Mouse (Mus musculus) A20 (cell line): ENCODE measurements around the gene Ints1.

Experiments used
- DNase-seq: peaks from one replicate; pipeline ENCODE4 v3.0.0-alpha.2; 2011; ENCODE audit warnings: low read depth, low spot score

Ints1 gene

GRCm38 (mm10) chr5:139801231-139801630, 25.8 kb upstream of the Ints1 start:
- no peak for DNase-seq

GRCm38 (mm10) chr5:139799801-139800590, 24.5 kb upstream of the Ints1 start:
- no peak for DNase-seq

DNA sequence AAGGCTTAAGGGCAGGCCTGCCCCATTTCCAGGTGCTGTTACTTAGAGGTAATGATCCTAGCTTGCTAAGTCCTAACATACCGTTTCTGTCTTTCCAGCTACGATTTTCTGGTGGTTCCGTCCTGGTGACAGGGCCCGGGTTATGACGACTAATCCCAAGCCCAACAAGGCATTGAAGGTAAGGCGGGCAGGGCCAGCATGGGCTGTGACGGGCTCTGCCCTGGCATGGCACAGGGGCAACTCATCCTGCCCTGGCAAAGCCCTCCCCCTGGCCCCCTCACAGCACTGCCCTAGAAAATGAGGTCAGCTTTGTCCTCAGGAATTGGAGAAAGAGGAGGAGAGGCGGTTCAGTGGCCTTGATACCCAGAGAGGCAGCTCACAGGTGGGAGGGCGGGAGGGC, 23.6 kb upstream of the Ints1 start:
- no peak for DNase-seq

DNA sequence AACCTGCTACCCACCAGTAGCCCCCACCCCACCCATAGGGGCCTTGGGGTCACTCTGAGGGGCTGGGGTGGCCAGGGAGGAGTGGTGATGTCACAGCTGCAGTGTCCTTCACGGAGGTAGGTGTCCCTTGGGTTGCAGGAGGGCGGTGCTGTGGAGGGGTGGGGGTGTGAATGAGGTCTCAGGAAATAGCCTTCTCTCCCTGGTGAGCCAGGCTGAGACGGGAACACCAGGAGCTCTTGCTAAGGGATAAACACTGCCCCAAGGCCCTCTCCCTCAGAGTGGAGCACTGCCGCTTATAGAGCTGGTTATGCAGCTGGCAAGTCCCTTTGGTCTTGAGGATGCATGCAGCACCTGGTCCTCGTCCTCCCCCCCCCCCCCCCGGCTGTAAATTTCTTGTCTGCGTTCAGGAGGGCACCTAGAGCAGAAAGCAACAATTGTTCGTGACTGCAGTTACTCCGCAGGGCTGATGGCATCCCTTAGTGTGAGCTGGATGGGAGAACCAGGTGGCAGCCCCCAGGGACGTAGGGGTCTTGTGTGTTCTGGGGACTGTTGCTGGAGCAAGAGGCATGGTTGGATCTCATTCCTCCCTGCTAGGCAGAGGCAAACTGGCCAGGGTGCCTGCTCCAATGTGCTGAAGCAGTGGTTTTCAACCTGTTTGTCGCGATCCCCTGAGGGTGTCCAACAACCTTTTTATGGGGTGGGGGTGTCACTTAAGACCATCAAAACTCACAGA, 22.9 kb upstream of the Ints1 start:
- DNase-seq = no peak

DNA sequence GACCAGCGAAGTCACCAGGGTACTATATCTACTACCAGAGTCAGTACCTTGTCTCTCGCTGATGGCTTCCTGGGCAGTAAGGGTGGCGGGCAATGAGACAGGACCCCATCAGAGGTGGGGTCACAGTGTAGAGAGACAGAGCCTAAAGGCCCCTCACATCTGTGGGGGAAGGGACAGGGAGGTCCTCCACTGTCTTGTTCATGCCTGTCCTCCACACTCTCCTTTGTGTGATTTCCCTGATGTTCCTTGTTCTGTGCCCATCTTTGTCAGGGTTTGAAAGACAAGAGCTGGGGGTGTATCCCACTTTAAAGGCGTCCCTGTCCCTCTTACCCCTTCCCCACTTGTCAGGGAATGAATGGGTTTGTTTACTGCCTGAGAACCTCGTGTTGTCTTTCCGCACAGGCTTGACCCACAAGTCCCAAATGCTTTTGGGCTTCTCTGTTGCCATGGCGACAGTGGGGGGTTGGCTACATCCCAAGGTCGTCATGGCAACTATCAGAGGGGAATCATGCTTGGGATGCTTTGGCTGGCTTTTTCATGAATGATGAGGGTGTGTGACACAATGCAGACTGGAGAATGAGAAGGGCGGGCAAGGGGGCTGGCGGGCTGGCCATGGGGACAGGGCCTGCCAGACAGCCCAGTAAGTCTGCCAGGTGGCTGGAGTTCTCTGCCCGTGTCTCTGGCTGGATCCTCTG, 22.1 kb upstream of the Ints1 start:
- DNase-seq = no peak

GRCm38 (mm10) chr5:139796900-139797299, 21.4 kb upstream of the Ints1 start:
- DNase-seq = no peak

GRCm38 (mm10) chr5:139796001-139796620, 20.6 kb upstream of the Ints1 start:
- DNase-seq = no peak

DNA sequence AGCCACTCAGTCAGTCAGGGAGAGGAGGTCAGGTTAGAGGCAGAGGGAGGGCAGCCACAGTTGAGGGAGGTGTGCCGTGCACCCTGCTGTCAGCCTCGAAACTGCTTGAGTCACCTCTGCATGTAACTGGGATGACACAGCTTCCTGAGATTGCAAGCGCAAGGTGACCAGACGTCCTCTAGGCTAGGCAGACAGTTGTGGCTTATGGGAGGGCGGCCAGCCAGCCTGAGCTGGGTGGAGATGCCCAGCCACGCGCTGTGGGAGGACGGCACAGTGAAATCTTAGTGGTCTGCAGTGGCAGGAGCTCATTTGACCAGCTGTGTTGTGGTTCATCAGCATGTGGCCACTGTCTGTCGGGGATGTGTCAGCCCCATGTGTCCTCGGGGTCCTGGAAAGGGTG, 19.5 kb upstream of the Ints1 start:
- no peak for DNase-seq

GRCm38 (mm10) chr5:139794137-139794536, 18.7 kb upstream of the Ints1 start:
- no peak for DNase-seq

GRCm38 (mm10) chr5:139793338-139794089, 18.0 kb upstream of the Ints1 start:
- peak; percentile 68 for DNase-seq

DNA sequence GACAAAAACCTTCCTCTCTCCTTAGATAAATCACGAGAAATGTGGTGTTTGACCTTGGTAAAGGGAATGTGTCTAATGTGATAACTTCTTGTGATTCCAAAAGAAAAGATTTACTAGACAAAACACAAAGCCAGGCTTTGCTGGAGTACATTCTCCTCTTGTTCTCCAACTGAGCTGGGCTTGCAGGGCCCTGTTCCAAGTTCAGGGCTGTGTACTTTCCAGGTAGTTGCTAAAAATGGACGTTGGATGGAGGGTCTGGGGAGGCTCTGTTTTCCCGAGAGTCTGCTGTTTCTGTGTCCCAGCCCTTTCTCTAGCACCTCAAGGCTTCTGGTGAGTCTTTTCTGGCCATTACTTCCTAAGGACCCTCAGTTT, 17.5 kb upstream of the Ints1 start:
- DNase-seq = no peak

DNA sequence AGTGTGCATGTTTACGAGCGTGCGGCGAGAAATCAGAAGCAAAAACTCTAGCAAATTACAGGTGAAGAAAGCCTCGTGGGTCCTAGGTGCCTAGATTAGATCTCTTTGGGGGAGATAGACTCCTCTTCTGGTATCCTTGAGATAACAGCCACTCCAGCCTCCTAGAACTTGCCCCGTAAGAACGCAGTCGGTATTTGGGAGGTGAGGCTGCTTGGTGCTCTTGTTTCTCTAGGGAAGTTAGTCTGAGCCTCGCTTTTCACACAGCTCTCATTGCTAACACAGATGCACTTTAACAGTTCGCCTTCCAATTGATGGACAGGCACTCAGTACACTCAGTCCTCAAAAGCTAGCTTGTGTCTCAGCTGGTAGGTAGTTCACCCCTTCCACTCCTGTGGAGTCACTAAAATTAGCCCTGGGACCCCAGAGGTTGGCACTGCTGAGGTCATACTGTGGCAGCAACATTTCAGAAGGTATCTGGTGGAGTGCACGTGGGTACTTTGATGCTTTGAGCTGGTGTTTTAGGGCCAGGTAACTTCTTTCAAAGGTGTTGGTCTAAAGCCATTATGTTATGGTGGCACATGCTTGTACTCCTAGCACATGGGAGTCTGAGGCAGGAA, 16.8 kb upstream of the Ints1 start:
- DNase-seq = peak; percentile 59

DNA sequence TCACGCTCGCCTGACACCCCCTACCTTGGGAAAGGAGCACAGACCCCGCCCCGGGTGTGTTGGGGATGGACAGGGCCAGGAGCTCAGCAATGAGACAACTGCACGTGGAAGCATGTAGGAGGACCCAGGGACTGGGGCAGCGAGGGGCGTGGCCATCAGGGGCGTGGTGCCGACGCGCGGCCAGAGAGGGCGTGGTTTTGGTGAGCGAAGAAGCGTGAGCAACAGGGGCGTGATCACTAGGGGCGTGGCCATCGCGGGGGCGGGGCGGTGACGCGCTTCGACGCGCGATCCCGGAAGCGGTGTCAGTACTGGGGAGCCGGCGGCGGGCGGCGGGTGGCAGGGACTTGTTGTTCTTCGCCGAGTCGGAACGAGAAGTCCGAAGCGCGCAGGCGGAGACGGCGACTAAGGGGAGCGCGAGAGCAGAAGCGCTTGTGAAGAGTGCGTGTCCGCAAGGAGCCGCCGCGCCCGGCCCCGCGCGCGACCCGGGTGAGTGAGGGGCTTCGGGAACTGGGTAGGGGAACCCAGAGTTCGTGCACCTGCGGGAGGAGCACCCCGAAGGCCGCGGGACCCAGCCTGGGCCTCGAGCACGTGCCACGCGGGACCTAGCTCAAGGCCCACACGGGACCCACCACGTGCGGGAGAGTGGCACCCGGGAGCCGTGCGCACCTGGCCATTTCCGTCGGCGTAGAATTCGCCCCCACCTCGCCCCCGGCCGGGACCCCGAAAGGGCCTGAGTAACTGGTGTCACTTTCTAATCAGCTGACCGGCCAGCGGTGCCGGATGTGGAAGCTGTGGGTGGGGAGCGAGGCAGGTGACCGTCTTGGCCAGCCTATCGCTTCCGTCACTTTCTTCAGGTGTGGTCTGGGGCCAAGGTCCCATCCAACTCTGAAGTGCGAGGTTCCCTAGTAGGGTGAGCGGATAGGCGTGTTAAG, 16.0 kb upstream of the Ints1 start, which contains the start of gene Mafk:
Gene Mafk, plus strand, starts transcription at position 287 of the 932 bp plus-strand sequence.
- peak; percentile 99 for DNase-seq

DNA sequence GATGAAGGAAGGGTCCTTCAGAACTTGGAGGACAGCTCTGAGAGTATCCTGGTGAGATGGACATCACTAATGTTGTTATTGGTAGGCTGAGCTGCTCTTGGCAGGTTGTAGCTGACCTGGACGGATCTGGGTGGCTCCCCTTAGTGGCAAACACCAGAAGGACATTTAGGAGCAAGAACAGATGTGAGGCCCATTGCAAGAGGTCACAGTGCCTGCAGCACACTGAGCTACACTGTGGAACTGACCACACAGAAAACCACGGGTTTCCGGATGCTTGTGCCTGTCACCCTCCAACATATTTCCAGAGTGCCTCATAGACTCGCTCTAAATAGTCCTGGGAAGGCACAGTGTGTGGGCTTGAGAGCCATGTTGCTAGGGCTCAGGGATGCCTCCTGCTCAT, 14.0 kb upstream of the Ints1 start:
- DNase-seq = no peak

GRCm38 (mm10) chr5:139781406-139781805, 5.9 kb upstream of the Ints1 start:
- DNase-seq = peak; percentile 47

- no peak for DNase-seq
Measured at GRCm38 (mm10) chr5:139776966-139777365, 1.5 kb upstream of the Ints1 start.

DNA sequence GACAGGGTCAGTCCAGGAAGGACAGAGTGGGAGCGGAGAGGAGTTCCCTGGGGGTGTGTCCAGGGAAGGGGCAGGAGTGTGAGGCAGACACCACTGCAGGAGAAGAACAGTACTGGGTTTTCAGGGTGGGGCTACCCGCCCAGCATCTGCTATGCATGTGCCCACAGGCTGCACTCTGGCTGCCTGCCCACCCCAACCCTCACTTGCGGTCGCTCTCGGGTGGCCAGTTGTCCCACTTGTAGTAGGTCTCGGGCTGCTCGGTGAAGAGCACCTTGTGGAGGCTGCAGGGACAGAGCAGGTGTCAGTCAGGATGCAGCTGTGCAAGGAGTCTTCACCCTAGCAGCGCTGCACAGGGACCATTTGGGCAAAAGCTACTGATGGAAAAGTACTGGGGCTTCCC, 7.3 kb downstream of the Ints1 start:
- DNase-seq = no peak

DNA sequence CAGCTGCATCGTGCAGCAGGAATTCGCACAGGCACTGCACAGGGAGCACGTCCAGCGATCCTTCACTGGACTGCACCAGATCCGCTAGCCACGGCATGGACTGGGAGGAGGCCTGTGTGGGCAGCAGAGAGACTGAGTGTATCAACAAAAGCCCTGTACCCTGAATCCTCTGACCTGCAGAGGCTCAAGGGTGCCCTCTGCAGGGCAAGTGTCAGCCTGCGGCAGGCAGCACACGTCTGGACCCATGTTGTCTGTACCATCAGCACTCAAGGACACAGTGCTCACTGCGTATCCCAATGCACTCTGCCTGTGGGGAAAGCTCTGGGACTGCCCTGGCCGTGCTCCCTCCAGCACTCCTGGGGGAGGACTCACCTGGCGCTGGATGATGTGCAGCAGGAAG, 11.2 kb downstream of the Ints1 start:
- DNase-seq = peak; percentile 45

DNA sequence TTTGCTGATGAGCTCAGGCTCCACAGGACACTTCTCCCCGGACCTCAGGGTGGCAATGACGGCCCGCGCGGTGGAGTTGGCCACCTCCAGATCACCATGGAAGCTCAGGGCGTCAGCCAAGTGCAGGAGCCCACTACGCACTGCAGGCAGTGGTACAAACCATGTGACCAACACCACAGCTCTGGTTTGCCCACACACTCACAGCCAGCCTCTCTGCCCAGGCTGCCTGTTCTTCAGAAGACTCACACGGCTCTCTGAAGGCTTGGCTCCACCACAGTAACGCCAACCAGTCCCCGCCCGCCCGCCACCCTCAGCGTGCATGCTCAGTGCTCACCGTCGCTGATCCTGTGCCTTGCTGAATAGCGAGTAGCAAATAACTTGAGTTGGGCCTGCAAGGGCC, 17.4 kb downstream of the Ints1 start:
- DNase-seq = no peak

GRCm38 (mm10) chr5:139756586-139756985, 18.9 kb downstream of the Ints1 start:
- no peak for DNase-seq
